Mouse (Mus musculus) heart, embryonic 14.5 days (tissue): ENCODE results near the gene Knop1. TPM values are rescaled to one million over a fixed set of nuclear protein-coding genes. Genes with fewer than 3 reads are reported as not detected.

Source experiments
- ATAC-seq: fragments of 200-750 bp; cut with Nextera tagmentation; 2 replicates; pipeline ENCODE4 v1.8.0; 2017; ENCODE audit warnings: low read depth, moderate TSS enrichment; ENCODE audit not compliant: insufficient number of reproducible peaks, insufficient read depth, low FRiP score
- H3K27ac ChIP-seq, 2 experiments: fragments of 200-500 bp in 1 of 2; fragments of 300-500 bp in 1 of 2; sonication (generic) in 1 of 2; replicated peaks in 1 of 2; 2 replicates each; pipeline ENCODE4 v1.5.1; 2012 to 2014; ENCODE audit warnings: low read depth in 2 of 2, low read length in 2 of 2, control low read depth in 1 of 2, mild to moderate bottlenecking in 1 of 2, mixed read lengths in 1 of 2; ENCODE audit not compliant: control insufficient read depth in 1 of 2, insufficient read depth in 1 of 2
- H3K27me3 ChIP-seq: fragments of 300-500 bp; sonication (generic); 2 replicates; pipeline ENCODE4 v1.6.1; 2014; ENCODE audit warnings: mild to moderate bottlenecking, low read length, control low read depth; ENCODE audit not compliant: control insufficient read depth, insufficient read depth
- H3K36me3 ChIP-seq: fragments of 300-500 bp; sonication (generic); 2 replicates; pipeline ENCODE4 v1.6.1; 2014; ENCODE audit warnings: mild to moderate bottlenecking, control low read depth, low read length, mixed read lengths; ENCODE audit not compliant: control insufficient read depth, insufficient read depth
- H3K4me1 ChIP-seq, 2 experiments: fragments of 200-500 bp in 1 of 2; fragments of 300-500 bp in 1 of 2; sonication (generic) in 1 of 2; 2 replicates each; pipeline ENCODE4 v1.6.1; 2012 to 2014; ENCODE audit warnings: low read length in 2 of 2, control low read depth in 1 of 2, mixed read lengths in 1 of 2; ENCODE audit not compliant: control insufficient read depth in 2 of 2, insufficient read depth in 2 of 2
- H3K4me2 ChIP-seq: fragments of 300-500 bp; sonication (generic); 2 replicates; pipeline ENCODE4 v1.6.1; 2014; ENCODE audit warnings: mild to moderate bottlenecking, low read length
- H3K4me3 ChIP-seq, 2 experiments: fragments of 200-500 bp in 1 of 2; fragments of 300-500 bp in 1 of 2; sonication (generic) in 1 of 2; 2 replicates each; pipeline ENCODE4 v1.5.1; 2012 to 2014; ENCODE audit warnings: low read length in 2 of 2, mild to moderate bottlenecking in 2 of 2, control low read depth in 1 of 2, low read depth in 1 of 2, moderate library complexity in 1 of 2; ENCODE audit not compliant: control insufficient read depth in 1 of 2, insufficient read depth in 1 of 2
- H3K9ac ChIP-seq: fragments of 300-500 bp; sonication (generic); 2 replicates; pipeline ENCODE4 v1.6.1; 2014; ENCODE audit warnings: mild to moderate bottlenecking, low read length
- H3K9me3 ChIP-seq: fragments of 300-500 bp; sonication (generic); 2 replicates; pipeline ENCODE4 v1.6.1; 2016; ENCODE audit warnings: low read length, control low read depth; ENCODE audit not compliant: control insufficient read depth
- WGBS: fragments of 180-500 bp; shearing (Covaris S2); extraction: QIAGEN DNeasy Blood & Tissue Kit; methylation state at CpG from one replicate; pipeline ENCODE4 v1.1.7; 2014; 5-methylcytosine and 5-hydroxymethylcytosine counted together
- polyA plus RNA-seq: library from polyadenylated mRNA; unstranded; fragments of >200 nt; fragmentation: Nextera tagmentation; extraction: Ambion mirVana; gene quantifications from 2 replicates; pipeline ENCODE4 v1.2.1, GENCODE M21; 2014

Gene Knop1
- polyA plus RNA-seq, 1 experiment from 2014 or later = 55.0 TPM

GRCm38 (mm10) chr7:118855171-118855876, 730 bp downstream of the Knop1 start, which contains the start of gene Iqck:
Iqck (plus strand) TSS chr7:118855752.
- Histone ChIP-seq H3K27ac (peak within 1 kb of the TSS; percentile 25 to 71; a peak in 3 of 4 replicates), H3K9ac (peak within 1 kb of the TSS; percentile 74), H3K9me3 (no peaks in the 10 kb centered on the region), H3K4me2 (peak within 1 kb of the TSS; percentile 83), H3K27me3 (no peaks in the 10 kb centered on the region), H3K4me1 (peaks cover 10 to 25% of the 10 kb centered on the region in 2 experiments), H3K4me3 (peak within 1 kb of the TSS; percentile 73 to 83), H3K36me3 (peaks cover 35% of the 10 kb centered on the region)
- under 1% methylated on average over 56 of the region's 57 CpGs for WGBS
- ATAC-seq = peak; percentile 83

- Histone ChIP-seq H3K9me3 (no peaks in the 10 kb centered on the region), H3K4me1 (peaks cover 17 to 32% of the 10 kb centered on the region in 2 experiments), H3K9ac (peak overlapping the region; percentile 74), H3K4me3 (peak overlapping the region; percentile 73 to 83), H3K27me3 (no peaks in the 10 kb centered on the region), H3K36me3 (peaks cover 42% of the 10 kb centered on the region), H3K4me2 (peak overlapping the region; percentile 83), H3K27ac (0 out of 4 replicates have a peak overlapping the region, but pooled peaks of 1 of the 2 experiments have one; percentile 25)
- 19% methylated on average over 3 of the region's 3 CpGs for WGBS
- ATAC-seq = no peak
These were observed 1.4 kb downstream of the Knop1 start for GRCm38 (mm10) chr7:118854606-118855005.

GRCm38 (mm10) chr7:118852611-118853010, 3.4 kb downstream of the Knop1 start:
- no peak for ATAC-seq
- Histone ChIP-seq H3K4me3 (no peak overlapping the region), H3K27ac (peak overlapping the region; percentile 8 to 11; a peak in 1 of 4 replicates), H3K9ac (no peak overlapping the region), H3K27me3 (no peaks in the 10 kb centered on the region), H3K4me1 (peaks cover 28 to 50% of the 10 kb centered on the region in 2 experiments), H3K9me3 (no peaks in the 10 kb centered on the region), H3K36me3 (peaks cover 54% of the 10 kb centered on the region), H3K4me2 (no peak overlapping the region)
- WGBS = 72% methylated on average over 4 of the region's 4 CpGs

GRCm38 (mm10) chr7:118851571-118851970, 4.5 kb downstream of the Knop1 start:
- Histone ChIP-seq H3K9ac (no peak overlapping the region), H3K27ac (no peak overlapping the region), H3K9me3 (no peaks in the 10 kb centered on the region), H3K4me3 (no peak overlapping the region), H3K36me3 (peaks cover 65% of the 10 kb centered on the region), H3K4me1 (peaks cover 28 to 50% of the 10 kb centered on the region in 2 experiments), H3K27me3 (no peaks in the 10 kb centered on the region), H3K4me2 (no peak overlapping the region)
- no peak for ATAC-seq
- WGBS = 67% methylated on average over 7 of the region's 7 CpGs

- Histone ChIP-seq H3K4me2 (no peak overlapping the region), H3K9ac (peak overlapping the region; percentile 41; the same call in 1 of the 2 replicates), H3K27ac (no peak overlapping the region), H3K27me3 (no peaks in the 10 kb centered on the region), H3K4me1 (peaks cover 24 to 46% of the 10 kb centered on the region in 2 experiments), H3K4me3 (no peak overlapping the region), H3K9me3 (no peaks in the 10 kb centered on the region), H3K36me3 (peaks cover 73% of the 10 kb centered on the region)
- WGBS = 61% methylated on average over 9 of the region's 9 CpGs
- no peak for ATAC-seq
These were observed 5.3 kb downstream of the Knop1 start for GRCm38 (mm10) chr7:118850676-118851290.

GRCm38 (mm10) chr7:118849543-118850250, 6.4 kb downstream of the Knop1 start:
- Histone ChIP-seq H3K4me1 (peaks cover 24 to 43% of the 10 kb centered on the region in 2 experiments), H3K36me3 (peaks cover 83% of the 10 kb centered on the region), H3K27me3 (no peaks in the 10 kb centered on the region), H3K9ac (peak overlapping the region; percentile 41; the same call in 1 of the 2 replicates), H3K27ac (peak overlapping the region; percentile 88 to 95), H3K9me3 (no peaks in the 10 kb centered on the region), H3K4me2 (no peak overlapping the region), H3K4me3 (no peak overlapping the region)
- WGBS = 64% methylated on average over 5 of the region's 5 CpGs
- no peak for ATAC-seq

- 24% methylated on average over 10 of the region's 10 CpGs for WGBS
- peak overlapping the region; percentile 41; the same call in 1 of the 2 replicates for H3K9ac ChIP-seq
- peaks cover 23 to 35% of the 10 kb centered on the region in 2 experiments for H3K4me1 ChIP-seq
- H3K9me3 ChIP-seq = no peaks in the 10 kb centered on the region
- peaks cover 89% of the 10 kb centered on the region for H3K36me3 ChIP-seq
- no peak overlapping the region for H3K4me3 ChIP-seq
- no peaks in the 10 kb centered on the region for H3K27me3 ChIP-seq
- H3K4me2 ChIP-seq = no peak overlapping the region
- peak; percentile 56 for ATAC-seq
- peak overlapping the region; percentile 88 to 95 for H3K27ac ChIP-seq
These were observed 7.3 kb downstream of the Knop1 start for GRCm38 (mm10) chr7:118848796-118849195.
